Mouse (Mus musculus): ENCODE results near the gene Zfp609. TPM values are rescaled to one million over a fixed set of nuclear protein-coding genes. Genes with fewer than 3 reads are reported as not detected.

Zfp609 gene
- total and polyA plus RNA-seq, 2 experiments from 2014 or later, result 5.0 to 9.8 TPM

- H3K4me2 ChIP-seq (ENCODE audit: low read depth), result no peak overlapping the region
- H3K4me3 ChIP-seq (ENCODE audit: low read depth, low read length), result no peak overlapping the region
- no peak overlapping the region for H3K27ac ChIP-seq (ENCODE audit: low read depth, low read length)
- no peaks in the 10 kb centered on the region for H3K36me3 ChIP-seq (ENCODE audit: insufficient read depth)
- peak; percentile 10; the same call in 1 of the 2 replicates for TF ChIP-seq CTCF (IDR thresholded peaks at IDR 0.05; ENCODE audit: low read depth)
- ATAC-seq (no peak), DNase-seq (no peak)
- H3K4me1 ChIP-seq (ENCODE audit: insufficient read depth), result no peaks in the 10 kb centered on the region; the same call in 1 of the 2 replicates
- H3K27me3 ChIP-seq (ENCODE audit: insufficient read depth, low read length), result no peaks in the 10 kb centered on the region
- H3K9ac ChIP-seq, result no peak overlapping the region
- H3K9me3 ChIP-seq (ENCODE audit: low read length), result no peaks in the 10 kb centered on the region
- WGBS, result 96% methylated on average over 7 of the region's 7 CpGs
These were observed 53.6 kb downstream of the Zfp609 start for GRCm38 (mm10) chr9:65773783-65774182.

DNA sequence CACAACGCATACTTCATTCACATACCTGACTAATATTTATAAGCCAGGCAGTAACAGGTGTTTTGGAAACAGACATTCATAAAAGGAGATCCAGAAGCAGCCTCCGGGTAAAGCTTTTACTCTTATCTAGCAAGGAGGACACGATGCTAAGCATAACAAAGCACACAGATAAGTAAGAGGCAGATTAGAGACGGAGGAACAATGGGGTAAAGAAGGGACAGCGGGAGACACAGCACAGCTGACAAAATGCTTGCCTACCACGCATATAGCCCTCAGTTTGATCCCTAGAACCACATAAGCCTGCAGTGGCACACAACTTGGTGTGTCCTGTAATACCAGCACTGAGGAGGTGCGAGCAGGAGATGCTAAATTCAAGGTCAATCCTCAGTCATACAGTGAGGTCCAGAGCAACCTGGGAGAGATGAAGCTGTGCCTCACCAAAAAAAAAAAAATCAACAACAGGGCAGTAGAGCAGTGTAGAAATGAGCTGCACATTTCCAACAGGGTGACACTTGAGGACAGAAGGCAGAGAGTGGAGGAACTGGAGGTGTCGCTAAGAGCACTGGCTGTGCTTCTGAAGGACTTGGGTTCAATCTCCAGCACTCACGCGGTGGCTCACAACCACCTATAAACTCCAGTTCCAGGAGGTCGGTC is 56.2 kb downstream of the Zfp609 start:
- WGBS, result 25% methylated on average over 11 of the region's 11 CpGs
- H3K9ac ChIP-seq, result no peak overlapping the region
- DNase-seq (no peak), ATAC-seq (no peak)
- no peak overlapping the region for H3K4me2 ChIP-seq (ENCODE audit: low read depth)
- H3K9me3 ChIP-seq (ENCODE audit: low read length), result no peaks in the 10 kb centered on the region
- no peaks in the 10 kb centered on the region for H3K36me3 ChIP-seq (ENCODE audit: insufficient read depth)
- no peak overlapping the region for H3K27ac ChIP-seq (ENCODE audit: low read depth, low read length)
- H3K4me1 ChIP-seq (ENCODE audit: insufficient read depth), result no peaks in the 10 kb centered on the region; the same call in 1 of the 2 replicates
- no peaks in the 10 kb centered on the region for H3K27me3 ChIP-seq (ENCODE audit: insufficient read depth, low read length)
- no peak for TF ChIP-seq CTCF (IDR thresholded peaks at IDR 0.05; ENCODE audit: low read depth)
- no peak overlapping the region for H3K4me3 ChIP-seq (ENCODE audit: low read depth, low read length)

GRCm38 (mm10) chr9:65762728-65763127 is 64.6 kb downstream of the Zfp609 start:
- H3K27ac ChIP-seq (ENCODE audit: low read depth, low read length), result peak overlapping the region; percentile 66
- H3K9ac ChIP-seq, result no peak overlapping the region
- 67% methylated on average over 4 of the region's 4 CpGs for WGBS
- no peaks in the 10 kb centered on the region for H3K36me3 ChIP-seq (ENCODE audit: insufficient read depth)
- TF ChIP-seq CTCF (IDR thresholded peaks at IDR 0.05; ENCODE audit: low read depth), result no peak
- H3K27me3 ChIP-seq (ENCODE audit: insufficient read depth, low read length), result no peaks in the 10 kb centered on the region
- H3K9me3 ChIP-seq (ENCODE audit: low read length), result no peaks in the 10 kb centered on the region
- H3K4me2 ChIP-seq (ENCODE audit: low read depth), result no peak overlapping the region
- H3K4me3 ChIP-seq (ENCODE audit: low read depth, low read length), result no peak overlapping the region
- ATAC-seq (no peak), DNase-seq (no peak)
- H3K4me1 ChIP-seq (ENCODE audit: insufficient read depth), result peaks cover 6% of the 10 kb centered on the region

DNA sequence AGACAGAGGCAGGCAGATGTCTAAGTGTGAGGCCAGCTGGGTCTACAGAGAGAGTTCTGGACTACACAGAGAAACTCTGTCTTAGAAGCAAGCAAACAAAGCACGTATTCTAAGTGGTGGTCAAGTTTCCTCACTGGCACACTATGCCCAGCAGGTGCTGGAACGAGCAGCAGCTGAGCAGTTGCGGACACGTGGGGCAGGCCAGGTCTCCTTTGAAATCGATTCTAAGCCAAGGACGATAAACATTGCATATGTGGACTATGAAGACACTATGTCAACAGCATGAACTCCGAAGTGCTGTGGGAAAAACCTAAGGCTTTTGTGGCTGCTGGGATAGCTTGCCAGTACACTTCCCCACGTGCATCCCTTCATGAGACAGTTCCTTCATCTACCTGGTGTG is 67.4 kb downstream of the Zfp609 start:
- Histone ChIP-seq H3K4me1 (ENCODE audit: insufficient read depth) (peaks cover 6% of the 10 kb centered on the region), H3K36me3 (ENCODE audit: insufficient read depth) (no peaks in the 10 kb centered on the region), H3K27me3 (ENCODE audit: insufficient read depth, low read length) (no peaks in the 10 kb centered on the region), H3K27ac (ENCODE audit: low read depth, low read length) (no peak overlapping the region), H3K9ac (no peak overlapping the region), H3K9me3 (ENCODE audit: low read length) (no peaks in the 10 kb centered on the region), H3K4me3 (ENCODE audit: low read depth, low read length) (no peak overlapping the region), H3K4me2 (ENCODE audit: low read depth) (no peak overlapping the region)
- 70% methylated on average over 8 of the region's 8 CpGs for WGBS
- ATAC-seq (no peak), DNase-seq (no peak)
- no peak for TF ChIP-seq CTCF (IDR thresholded peaks at IDR 0.05; ENCODE audit: low read depth)

- Histone ChIP-seq H3K9me3 (ENCODE audit: low read length) (no peaks in the 10 kb centered on the region), H3K9ac (no peak overlapping the region), H3K27me3 (ENCODE audit: insufficient read depth, low read length) (no peaks in the 10 kb centered on the region), H3K4me1 (ENCODE audit: insufficient read depth) (peaks cover 6% of the 10 kb centered on the region), H3K4me2 (ENCODE audit: low read depth) (no peak overlapping the region), H3K4me3 (ENCODE audit: low read depth, low read length) (no peak overlapping the region), H3K36me3 (ENCODE audit: insufficient read depth) (no peaks in the 10 kb centered on the region), H3K27ac (ENCODE audit: low read depth, low read length) (peak overlapping the region; percentile 60)
- TF ChIP-seq CTCF (IDR thresholded peaks at IDR 0.05; ENCODE audit: low read depth), result no peak
- DNase-seq (peak; percentile 66), ATAC-seq (peak; percentile 77)
- WGBS, result 67% methylated on average over 5 of the region's 5 CpGs
These were observed 68.1 kb downstream of the Zfp609 start for GRCm38 (mm10) chr9:65759256-65759655.

DNA sequence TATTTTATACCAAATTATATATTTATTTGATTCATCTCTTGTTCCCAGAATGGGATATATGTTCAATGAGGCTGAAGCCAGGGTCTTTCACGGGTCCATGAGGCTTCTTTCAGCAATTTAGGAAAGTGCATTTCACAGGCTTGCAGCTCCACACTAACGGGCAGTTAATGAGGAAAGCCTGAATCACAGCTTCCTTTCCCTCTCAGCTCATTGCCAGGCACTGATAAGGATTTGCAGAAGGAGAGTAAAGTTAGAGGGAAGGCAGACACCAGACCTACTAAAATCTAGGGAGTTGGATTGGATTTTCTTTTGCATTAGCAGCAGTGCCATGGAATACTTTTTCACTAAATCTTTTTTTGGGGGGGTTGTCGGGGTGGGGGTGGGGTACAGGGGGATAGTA is 69.5 kb downstream of the Zfp609 start:
- Histone ChIP-seq H3K4me2 (ENCODE audit: low read depth) (no peak overlapping the region), H3K9me3 (ENCODE audit: low read length) (no peaks in the 10 kb centered on the region), H3K9ac (no peak overlapping the region), H3K27ac (ENCODE audit: low read depth, low read length) (no peak overlapping the region), H3K4me3 (ENCODE audit: low read depth, low read length) (no peak overlapping the region), H3K36me3 (ENCODE audit: insufficient read depth) (no peaks in the 10 kb centered on the region), H3K4me1 (ENCODE audit: insufficient read depth) (peaks cover 6% of the 10 kb centered on the region), H3K27me3 (ENCODE audit: insufficient read depth, low read length) (no peaks in the 10 kb centered on the region)
- 45% methylated on average over 3 of the region's 3 CpGs for WGBS
- no peak for ATAC-seq
- no peak for DNase-seq
- no peak for TF ChIP-seq CTCF (IDR thresholded peaks at IDR 0.05; ENCODE audit: low read depth)

- H3K4me1 ChIP-seq (ENCODE audit: insufficient read depth), result peaks cover 6% of the 10 kb centered on the region
- no peak for TF ChIP-seq CTCF (IDR thresholded peaks at IDR 0.05; ENCODE audit: low read depth)
- ATAC-seq, result peak; percentile 74
- H3K36me3 ChIP-seq (ENCODE audit: insufficient read depth), result no peaks in the 10 kb centered on the region
- no peaks in the 10 kb centered on the region for H3K9me3 ChIP-seq (ENCODE audit: low read length)
- no peak overlapping the region; the same call in 1 of the 2 replicates for H3K27ac ChIP-seq (ENCODE audit: low read depth, low read length)
- WGBS, result 47% methylated on average over 7 of the region's 7 CpGs
- no peak overlapping the region for H3K9ac ChIP-seq
- no peaks in the 10 kb centered on the region for H3K27me3 ChIP-seq (ENCODE audit: insufficient read depth, low read length)
- DNase-seq, result no peak
- no peak overlapping the region for H3K4me2 ChIP-seq (ENCODE audit: low read depth)
- H3K4me3 ChIP-seq (ENCODE audit: low read depth, low read length), result no peak overlapping the region
These were observed 71.5 kb downstream of the Zfp609 start for GRCm38 (mm10) chr9:65755673-65756375.

All from forebrain, postnatal 0 days (tissue).